Mouse (Mus musculus): ENCODE results near the gene Pmm1.

GRCm38 (mm10) chr15:81957598-81957997 lies 3.1 kb downstream of the Pmm1 start:
- TF ChIP-seq POLR2A (IDR thresholded peaks at IDR 0.05; ENCODE audit: borderline replicate concordance, extremely low read depth, low read depth, low read length) (no peak), CTCF (IDR thresholded peaks at IDR 0.05; ENCODE audit: insufficient read depth, low read length) (no peak)

All from lung, adult 2 months (tissue).